Mouse (Mus musculus) right cerebral cortex, postnatal 10 days (tissue): ENCODE data around the gene Il11ra1.
A peak's percentile ranks its signal among the peaks of the same experiment; 100 is the strongest.
"Not testable (repeated sequence)": the region's sequence is repeated elsewhere in the genome, so short reads cannot be mapped to it uniquely, and the experiment has no call there.

ENCODE experiments used
- DNase-seq, 2 experiments: peaks; one replicate each; pipeline ENCODE4 v3.0.0; 2021; ENCODE audit warnings: low spot score in 2 of 2

Gene Il11ra1

DNA sequence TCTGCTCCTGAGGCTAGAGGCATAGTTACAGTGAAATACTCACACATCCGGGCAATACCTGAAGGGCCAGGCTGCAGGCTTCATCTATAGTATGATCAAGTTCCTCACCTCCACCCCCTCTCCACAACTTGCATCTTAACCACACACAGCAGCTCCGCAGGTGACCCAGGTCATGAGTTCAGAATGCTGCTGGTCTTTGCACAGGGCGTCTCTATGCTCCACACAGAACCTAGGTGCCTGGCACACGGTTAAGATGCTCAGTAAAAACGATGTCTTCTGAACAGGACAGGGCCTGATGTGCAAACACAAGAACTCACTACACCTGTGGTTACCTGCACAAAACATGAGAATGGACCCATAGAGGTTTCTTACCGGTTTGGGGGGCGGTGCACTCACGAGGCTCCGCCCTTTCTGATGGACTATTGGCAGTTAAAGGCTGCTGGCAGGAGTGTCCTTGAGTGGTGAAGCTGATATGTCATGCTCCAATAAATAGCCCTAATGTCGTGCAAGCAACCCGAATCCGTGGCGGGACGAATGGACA lies 55.1 kb downstream of the Il11ra1 start, which contains the start of gene Galt:
Galt (plus strand) TSS at position 432 of the 541 bp plus-strand sequence.
- no peak for DNase-seq

DNA sequence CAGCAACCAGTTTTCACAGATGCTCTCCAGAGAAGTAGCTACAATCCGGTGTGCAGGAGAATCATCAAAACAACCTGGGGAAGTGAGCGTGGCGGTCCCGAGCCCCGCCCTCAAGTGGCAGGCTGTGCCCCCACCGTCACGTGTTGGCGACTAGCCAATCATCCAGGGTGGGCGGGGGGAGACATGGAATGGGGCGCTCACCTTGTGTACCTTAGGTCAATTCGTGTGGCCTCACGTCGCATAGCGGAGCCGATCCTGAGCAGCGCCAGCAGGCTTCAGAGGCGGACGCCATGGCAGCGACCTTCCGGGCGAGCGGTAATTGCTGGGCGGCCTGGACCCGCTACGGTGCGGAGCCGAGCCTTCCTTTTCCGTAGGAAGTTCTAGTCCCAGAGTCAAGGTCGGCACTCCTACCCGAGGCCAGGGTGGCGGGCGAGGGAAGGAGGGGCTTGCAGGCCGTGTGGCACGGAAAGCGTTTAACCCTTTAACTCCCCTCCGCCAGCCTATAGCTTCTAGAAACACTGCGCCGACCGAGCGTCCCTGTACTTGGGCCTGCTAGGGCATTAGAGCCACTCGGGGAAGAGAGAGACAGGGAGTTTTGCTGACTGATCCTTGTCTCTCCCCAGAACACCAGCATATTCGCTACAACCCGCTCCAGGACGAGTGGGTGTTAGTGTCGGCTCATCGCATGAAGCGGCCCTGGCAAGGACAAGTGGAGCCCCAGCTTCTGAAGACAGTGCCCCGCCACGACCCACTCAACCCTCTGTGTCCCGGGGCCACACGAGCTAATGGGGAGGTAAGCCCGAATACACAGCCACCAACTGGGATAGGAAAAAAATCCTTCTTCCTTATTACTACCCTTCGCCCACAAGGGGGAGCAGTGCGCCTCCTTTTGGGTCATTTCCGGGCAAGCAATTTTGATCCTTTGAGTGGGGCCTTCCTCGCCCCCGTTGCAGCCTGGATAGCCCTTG lies 55.8 kb downstream of the Il11ra1 start, which contains the start of gene Sigmar1:
Sigmar1 (minus strand) TSS at position 820 of the 968 bp plus-strand sequence.
- peak; percentile 86 to 87 for DNase-seq

DNA sequence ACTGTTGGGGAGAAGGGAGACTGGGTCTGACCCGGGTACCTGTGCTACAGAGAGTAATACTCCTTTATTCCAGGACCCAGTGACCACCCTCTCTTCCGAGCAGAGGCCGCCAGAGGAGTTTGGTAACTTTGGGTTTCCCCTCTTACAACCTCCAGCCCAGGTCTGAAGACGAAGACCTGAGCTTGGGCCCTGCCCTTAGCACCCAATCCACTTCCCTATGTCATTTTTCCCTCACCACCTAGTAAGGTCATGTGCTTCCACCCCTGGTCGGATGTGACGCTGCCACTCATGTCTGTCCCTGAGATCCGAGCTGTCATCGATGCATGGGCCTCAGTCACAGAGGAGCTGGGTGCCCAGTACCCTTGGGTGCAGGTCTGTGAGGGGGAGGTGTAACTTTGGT lies 56.7 kb downstream of the Il11ra1 start:
- DNase-seq: no peak

DNA sequence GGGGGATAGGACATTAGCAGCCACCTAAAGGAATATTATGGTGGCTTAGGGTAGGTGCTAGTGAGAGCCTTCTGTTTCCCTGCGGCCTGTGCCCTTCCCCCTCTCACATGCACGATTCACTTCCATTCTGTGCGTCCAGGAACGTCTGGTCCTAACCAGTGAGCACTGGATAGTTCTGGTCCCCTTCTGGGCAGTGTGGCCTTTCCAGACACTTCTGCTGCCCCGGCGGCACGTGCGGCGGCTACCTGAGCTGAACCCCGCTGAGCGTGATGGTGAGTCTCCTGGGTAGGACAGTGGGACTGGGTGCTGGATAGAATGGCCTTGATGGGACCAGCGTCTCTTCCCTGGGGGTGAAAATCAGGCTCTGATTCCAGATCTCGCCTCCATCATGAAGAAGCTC lies 57.5 kb downstream of the Il11ra1 start:
- no peak for DNase-seq

DNA sequence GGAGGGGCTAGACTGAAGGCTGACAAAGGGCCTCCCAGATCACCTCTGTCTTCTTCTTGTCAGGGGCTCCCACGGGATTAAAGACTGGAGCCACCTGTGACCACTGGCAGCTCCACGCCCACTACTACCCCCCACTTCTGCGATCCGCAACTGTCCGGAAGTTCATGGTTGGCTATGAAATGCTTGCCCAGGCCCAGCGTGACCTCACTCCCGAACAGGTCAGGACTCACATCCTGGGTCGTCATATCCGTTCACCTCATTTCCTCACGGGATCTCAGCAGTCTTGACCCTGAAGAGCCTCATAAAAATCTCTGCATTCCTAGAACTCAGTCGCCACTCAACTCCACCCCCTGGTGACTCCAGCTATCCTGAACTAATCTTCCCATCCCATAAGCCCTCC lies 58.2 kb downstream of the Il11ra1 start:
- DNase-seq: no peak

DNA sequence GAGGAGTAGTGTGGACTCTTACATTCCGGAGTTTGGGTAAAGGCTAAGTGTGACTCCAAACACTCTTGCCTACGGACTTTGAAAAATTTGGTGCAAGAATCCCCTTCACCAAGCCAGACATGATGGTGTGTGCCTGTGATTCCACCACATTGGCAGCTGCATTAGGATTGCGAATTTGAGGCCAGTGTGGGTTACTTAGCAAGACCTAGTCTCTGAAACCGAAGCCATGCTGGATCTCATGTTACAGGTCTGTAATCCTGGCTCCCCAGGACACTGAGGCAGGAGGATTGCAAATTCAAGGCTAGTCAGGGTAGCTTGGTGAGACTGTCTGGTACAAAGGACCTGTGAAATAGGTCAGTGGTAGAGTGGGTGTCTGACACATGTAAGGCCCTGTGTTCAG lies 58.9 kb downstream of the Il11ra1 start:
- DNase-seq: no peak

DNA sequence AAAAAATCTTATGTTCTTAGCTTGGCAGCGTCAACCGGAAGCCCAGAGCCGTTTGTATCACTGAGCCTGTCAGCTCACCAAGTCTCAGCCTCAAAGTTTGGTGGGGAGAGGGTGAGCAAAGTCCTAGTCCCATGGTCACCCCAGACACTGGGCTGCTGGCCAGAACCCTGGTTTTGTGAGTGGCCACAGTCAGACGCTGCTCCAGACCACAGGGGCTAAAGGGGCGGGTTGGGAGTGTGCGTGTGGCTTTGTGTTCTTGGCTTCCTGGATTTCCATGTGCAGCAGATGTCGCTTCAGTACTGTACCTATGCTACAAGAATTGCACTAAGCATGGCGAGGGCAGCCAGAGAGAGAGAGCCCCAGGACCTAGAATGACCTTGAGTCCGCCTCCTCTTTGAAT lies 59.4 kb downstream of the Il11ra1 start:
- DNase-seq: peak; percentile 68 to 74

DNA sequence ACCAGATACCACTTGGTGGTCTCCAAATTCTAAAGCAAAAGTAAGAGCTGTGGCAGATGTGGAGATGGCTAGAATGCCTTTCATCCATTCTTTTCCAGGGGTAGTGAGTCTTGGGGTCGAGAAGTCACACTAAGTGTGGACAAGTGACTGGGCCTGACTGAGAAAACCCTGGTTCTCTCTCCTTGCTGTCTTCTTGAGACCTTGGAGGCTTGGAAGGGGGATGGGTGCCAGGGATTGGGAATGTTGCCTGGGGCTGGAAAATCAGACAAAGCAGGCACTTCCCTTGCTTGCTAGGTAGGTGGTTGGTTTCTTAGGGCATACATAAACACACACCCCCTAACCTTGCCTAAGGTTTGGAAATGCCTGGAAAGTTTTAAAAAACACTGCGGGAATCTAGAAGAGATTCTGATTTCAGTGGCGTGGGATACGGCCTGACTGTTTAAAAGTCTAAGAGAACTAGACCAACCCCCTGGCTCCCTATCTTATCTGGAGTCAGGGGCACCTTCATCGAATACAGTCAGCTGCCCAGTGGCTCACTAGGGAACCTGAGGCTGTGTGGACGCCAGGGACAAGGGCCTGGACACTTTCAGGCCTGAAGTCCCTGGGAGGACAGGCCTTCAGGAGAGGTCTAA lies 60.0 kb downstream of the Il11ra1 start:
- DNase-seq: no peak

DNA sequence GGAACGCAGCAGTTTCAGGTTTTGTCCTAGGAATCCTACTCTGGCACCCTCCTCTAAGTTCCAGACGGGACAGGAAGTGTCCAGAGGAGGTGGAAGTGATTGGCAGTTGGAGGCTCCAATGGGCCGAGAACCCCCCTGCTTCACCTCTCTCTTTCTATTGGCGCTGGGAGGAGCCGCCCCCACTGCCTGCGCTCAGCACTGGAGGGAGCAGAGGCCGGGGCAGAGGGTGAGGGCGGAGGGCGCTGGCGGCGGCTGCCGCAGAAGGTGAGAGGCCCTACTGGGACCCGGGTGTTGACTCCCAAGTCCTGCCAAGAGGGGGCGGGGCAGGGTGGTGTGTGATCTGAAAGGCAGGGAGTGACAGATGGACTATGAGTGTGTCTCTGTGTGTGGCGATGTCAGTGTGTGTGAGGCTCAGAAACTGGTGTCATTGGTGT lies 60.5 kb downstream of the Il11ra1 start:
- DNase-seq: peak; percentile 87 to 91

DNA sequence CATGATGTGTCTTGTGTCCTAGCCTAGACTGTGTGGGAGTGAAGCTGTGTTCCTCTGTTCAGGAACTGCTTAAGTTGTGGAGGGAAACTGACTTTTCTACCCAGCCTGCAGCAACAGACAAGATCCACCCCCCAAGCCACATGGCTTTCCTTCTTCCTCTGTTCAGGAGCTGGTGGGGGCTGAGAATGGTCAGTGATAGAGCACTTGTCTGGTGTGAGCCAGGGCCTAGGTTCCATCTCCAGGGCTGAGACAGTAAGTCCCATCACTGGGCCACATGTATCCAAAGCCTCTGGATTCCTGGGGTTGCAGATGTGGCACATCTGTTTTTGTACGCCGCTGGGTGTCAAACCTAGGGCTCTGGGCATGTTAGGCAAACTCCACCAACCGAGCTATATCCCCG lies 61.1 kb downstream of the Il11ra1 start:
- DNase-seq: no peak

DNA sequence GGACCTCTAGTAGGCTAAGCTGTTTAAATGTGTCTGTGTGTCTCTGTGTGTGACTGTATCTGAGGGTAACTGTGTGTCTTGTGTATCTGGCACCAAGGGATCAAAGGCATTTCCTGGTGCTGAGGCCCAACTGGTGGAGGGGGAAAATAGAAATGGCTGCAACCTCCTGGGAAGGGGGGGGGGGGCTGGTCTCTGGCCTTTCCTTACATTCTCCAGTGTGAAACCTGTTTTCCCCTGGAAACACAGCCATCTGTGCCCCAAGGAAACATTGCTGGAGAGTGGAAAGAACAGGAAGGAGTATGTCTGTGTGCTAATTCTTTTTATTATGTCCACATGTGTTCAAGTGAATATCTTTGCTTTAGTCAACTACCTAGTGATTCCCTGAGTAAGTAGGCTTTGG lies 61.9 kb downstream of the Il11ra1 start:
- no peak for DNase-seq

DNA sequence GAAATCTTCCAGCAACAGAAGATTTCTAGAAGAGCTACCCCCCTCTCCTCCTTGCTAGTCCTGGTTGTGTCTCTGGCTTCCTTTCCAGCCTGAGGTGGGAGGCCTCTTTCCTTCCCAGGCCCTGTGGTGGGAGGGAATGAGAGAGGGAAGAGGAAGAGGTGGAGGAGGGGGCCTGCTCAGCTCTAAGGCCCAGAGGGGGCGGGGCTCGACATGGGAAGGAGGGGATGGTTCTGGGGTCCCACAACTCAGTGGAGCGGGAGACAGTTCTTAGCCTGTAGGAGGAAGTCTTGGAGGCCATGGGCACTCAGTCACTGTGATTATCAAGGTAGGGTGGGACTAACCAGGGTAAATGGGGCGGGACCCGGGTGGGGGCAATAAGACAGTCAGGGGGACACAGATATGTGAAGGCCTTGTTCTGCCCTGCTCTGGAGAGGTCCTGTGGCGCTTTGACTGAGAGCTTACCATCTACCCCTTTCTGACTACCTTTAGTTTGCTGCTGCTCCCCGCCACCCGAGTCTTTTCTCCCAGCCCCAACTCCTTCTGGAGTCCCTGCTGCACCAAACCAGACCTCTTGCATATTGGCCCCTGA lies 62.4 kb downstream of the Il11ra1 start:
- no peak for DNase-seq

DNA sequence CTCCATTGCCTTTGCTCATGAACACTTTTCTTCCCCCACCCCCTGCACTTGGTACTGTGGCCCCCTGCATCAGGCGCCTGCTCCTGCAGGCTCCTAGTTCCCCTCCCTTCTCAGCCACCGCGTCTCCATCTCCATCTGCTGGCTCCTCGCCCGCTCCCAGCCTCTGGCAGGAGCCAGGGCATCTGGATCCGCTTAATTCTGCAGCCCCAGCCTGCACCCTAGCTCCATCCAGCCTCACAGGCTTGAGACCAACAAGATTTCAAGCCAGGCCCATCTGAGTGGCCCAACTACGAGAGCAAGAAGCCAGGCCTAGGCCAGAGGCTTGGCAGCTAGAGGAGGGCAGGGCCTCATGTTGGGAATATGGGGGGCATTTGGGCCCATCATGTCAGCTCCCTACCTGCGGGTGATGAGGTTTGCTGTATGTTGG lies 62.9 kb downstream of the Il11ra1 start:
- peak; percentile 73 to 76 for DNase-seq

DNA sequence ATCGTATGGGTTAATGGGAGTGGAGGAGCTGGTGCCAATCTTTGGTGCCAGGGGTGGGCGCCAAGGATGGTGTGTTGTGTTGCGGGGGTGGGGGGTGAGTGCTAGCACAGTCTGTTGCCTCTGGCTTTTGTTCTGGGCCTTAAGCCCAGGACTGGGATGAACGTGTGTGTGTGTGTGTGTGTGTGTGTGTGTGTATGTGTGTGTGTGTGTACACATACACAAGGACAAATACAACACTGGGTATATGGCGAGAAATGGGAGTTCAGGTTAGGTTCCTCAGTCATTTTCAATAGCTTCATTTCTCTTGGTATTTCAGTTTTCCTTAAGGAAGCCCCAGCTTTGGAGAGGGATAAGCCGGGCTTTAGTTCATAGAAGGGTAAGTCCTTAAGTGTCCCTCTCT lies 63.4 kb downstream of the Il11ra1 start:
- not testable (repeated sequence) for DNase-seq

DNA sequence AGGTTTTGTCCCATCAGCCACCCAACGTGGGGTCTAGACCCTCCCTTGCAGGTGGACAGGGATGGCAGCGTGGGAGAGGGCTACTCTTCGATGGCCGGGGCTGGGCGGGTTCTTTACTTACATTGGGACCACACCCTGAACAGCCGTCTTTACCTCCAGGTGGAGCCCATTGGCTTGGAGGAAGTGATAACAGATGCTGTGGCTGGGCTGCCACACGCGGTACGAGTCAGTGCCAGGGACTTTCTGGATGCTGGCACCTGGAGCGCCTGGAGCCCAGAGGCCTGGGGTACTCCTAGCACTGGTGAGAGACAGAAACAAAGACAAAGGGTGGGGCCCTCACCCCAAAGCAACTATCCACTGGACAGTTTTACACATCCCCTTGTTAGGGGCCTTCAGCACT lies 67.5 kb downstream of the Il11ra1 start:
- DNase-seq: peak in 1 of 2 experiments; percentile 28

DNA sequence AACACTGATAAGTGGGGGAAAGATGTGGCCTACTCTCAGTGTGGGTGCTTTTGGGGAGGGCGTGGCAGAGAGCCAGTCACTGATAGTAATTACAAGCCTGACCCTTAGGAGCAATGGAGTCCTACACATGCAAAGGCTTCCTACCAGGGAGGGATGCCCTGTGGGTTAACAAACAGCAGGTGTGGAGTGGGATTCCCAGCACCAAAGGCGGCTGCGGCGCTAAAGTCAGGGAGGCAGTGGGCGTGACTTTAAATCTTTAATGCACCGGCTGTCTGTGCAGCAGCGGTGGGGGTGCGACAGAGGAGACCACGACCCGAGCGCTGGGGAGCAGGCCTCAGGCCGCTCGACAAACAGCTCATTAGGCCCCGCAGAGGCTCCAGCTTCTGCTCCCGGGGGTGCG lies 73.2 kb downstream of the Il11ra1 start:
- DNase-seq: peak in 1 of 2 experiments; percentile 36

DNA sequence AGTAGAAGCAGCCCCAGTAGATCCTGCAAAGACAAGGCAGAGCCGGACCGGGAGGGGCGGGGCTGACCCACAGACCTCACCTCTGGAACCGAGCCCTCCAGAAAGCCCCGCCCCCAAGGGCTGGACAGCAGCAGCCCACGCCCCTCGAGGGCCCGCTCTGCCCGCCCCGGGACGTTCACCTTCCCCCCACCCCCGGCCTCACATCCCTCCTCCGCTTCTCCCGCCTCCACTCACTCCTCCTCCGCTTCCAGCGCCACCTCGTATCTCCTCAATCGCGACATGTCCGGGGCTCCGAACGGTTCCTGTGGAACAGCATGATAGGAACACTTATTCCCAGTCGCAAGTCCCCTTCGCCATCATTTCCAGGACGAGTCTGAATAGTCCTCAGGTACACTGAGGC lies 73.7 kb downstream of the Il11ra1 start:
- peak; percentile 59 to 65 for DNase-seq

DNA sequence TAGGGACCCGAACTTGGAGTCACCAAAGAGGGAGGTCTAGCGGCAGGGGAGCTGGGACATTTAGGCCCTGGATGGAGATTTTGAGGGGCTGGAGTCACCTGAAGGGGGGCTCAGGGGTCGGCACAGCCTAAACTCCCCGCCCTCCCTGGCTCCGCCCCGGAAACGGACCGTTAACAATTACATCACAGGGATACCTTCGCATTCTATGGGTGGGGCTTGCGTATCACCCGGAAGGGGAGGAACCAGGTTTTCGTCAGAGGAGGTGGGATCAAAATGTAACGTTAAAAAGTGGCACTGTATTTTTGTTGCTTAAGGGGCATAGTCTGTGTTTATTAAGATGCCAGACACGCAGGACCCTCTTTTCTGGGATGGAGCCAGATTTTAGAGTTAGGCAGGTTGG lies 74.2 kb downstream of the Il11ra1 start, which contains the start of gene Ccl27a:
Ccl27a (minus strand) TSS at position 246 of the 400 bp plus-strand sequence.
- peak; percentile 88 to 91 for DNase-seq

DNA sequence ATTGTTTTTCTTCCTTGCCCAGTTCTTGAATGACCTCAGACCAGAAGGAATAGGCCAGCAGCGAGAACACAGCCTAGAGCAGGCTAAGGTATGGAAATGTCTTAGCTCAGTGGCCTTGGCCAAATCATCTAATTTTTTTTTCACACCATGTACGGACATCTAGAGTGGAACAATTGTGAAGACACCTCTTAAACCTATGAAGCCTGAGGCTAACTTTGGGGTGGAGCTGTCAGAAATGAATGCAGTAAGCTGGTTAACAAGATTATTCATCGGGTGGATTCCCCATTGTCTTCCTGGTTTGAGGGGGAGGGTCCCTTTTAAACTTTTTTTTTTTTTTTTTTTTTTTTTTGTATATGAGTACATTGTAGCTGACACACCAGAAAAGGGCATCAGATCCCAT lies 74.7 kb downstream of the Il11ra1 start:
- not testable (repeated sequence) for DNase-seq

DNA sequence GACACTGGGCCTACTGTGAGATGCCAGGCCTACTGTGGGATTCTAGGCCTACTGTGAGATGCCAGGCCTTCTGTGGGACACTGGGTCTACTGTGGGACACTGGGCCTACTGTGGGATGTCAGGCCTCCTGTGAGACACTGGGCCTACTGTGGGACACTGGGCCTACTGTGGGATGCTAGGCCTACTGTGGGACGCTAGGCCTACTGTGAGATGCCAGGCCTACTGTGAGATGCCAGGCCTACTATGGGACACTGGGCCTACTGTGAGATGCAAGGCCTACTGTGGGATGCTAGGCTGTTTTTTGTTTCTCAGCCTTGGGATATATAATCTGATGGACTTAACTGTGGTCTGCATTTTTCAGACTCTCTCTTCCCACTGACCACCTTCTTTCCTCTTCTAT lies 76.1 kb downstream of the Il11ra1 start:
- DNase-seq: not testable (repeated sequence)

DNA sequence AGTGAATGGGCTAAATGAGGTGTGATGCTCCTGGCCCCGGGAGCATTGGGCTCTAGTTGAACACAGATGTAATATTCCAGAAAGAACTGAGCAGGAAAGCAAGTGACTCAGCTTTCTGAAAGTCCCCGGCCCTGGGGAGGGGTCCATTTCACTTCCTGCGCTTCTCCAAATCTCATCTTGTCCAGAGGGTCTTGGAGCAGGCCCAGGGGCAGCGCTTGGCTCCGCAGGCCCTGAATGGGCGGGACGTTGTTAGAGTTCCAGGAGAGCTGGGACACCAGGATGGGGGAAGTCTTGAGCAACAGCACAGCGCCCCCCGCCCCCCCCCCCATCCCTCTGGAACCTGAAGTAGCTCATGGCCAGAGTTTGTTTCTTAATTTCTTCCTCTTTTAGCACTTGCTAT lies 81.5 kb downstream of the Il11ra1 start:
- DNase-seq: not testable (repeated sequence)
